Mouse (Mus musculus): ENCODE measurements at regions not wholly inside any gene's neighbourhood (a gene's known extent, or its start where the extent isn't known, plus 50 kb on each side); places are given as distances from the start of the nearest gene placed in this dataset.

- TF ChIP-seq CTCF (IDR thresholded peaks at IDR 0.05; ENCODE audit: low read depth, low read length) (no peak), GATA1 (IDR thresholded peaks at IDR 0.05; ENCODE audit: borderline replicate concordance, low read length) (no peak), TAL1 (conservative IDR thresholded peaks at IDR 0.05; ENCODE audit: low read depth, low read length) (no peak), GATA2 (IDR thresholded peaks at IDR 0.05; ENCODE audit: borderline replicate concordance, low read depth, low read length) (no peak)
These were observed 830.3 kb downstream of the Cypt12 start for GRCm38 (mm10) chr3:18778481-18778880.
